Mouse (Mus musculus) cerebellum, postnatal 25 days (tissue): Measurements from ENCODE around the gene Stard7.
"Not testable (repeated sequence)": the region's sequence is repeated elsewhere in the genome, so short reads cannot be mapped to it uniquely, and the experiment has no call there.

Experiments used
- DNase-seq, 2 experiments: peaks; one replicate each; pipeline ENCODE4 v3.0.0; 2021; ENCODE audit warnings: mixed read lengths in 2 of 2

Gene Stard7

GRCm38 (mm10) chr2:127275551-127276320, 5.7 kb downstream of the Stard7 start:
- no peak for DNase-seq

GRCm38 (mm10) chr2:127278162-127278561, 8.1 kb downstream of the Stard7 start:
- no peak for DNase-seq

GRCm38 (mm10) chr2:127292250-127292649, 22.2 kb downstream of the Stard7 start:
- no peak for DNase-seq

- DNase-seq = no peak
These were observed 27.2 kb downstream of the Stard7 start for GRCm38 (mm10) chr2:127297001-127297805.

GRCm38 (mm10) chr2:127298056-127298455, 28.0 kb downstream of the Stard7 start:
- no peak for DNase-seq

GRCm38 (mm10) chr2:127300701-127301100, 30.7 kb downstream of the Stard7 start:
- DNase-seq = no peak

- DNase-seq = no peak
These were observed 31.9 kb downstream of the Stard7 start for GRCm38 (mm10) chr2:127301883-127302282.

- DNase-seq = not testable (repeated sequence)
These were observed 34.2 kb downstream of the Stard7 start for GRCm38 (mm10) chr2:127304192-127304591.

GRCm38 (mm10) chr2:127304609-127305210, 34.7 kb downstream of the Stard7 start:
- no peak for DNase-seq

GRCm38 (mm10) chr2:127306123-127306522, 36.1 kb downstream of the Stard7 start:
- no peak for DNase-seq

- DNase-seq = no peak
These were observed 37.2 kb downstream of the Stard7 start for GRCm38 (mm10) chr2:127307179-127307578.

- DNase-seq = no peak
These were observed 38.6 kb downstream of the Stard7 start for GRCm38 (mm10) chr2:127308660-127309059.

- no peak for DNase-seq
These were observed 40.2 kb downstream of the Stard7 start for GRCm38 (mm10) chr2:127310246-127310645.

GRCm38 (mm10) chr2:127310685-127311084, 40.7 kb downstream of the Stard7 start:
- DNase-seq = no peak

- no peak for DNase-seq
These were observed 41.2 kb downstream of the Stard7 start for GRCm38 (mm10) chr2:127311193-127311592.

- no peak for DNase-seq
These were observed 42.8 kb downstream of the Stard7 start for GRCm38 (mm10) chr2:127312801-127313200.

GRCm38 (mm10) chr2:127313878-127314277, 43.9 kb downstream of the Stard7 start:
- no peak for DNase-seq

- DNase-seq = no peak
These were observed 44.6 kb downstream of the Stard7 start for GRCm38 (mm10) chr2:127314467-127315154.

- no peak for DNase-seq
These were observed 45.1 kb downstream of the Stard7 start for GRCm38 (mm10) chr2:127315155-127315470.

GRCm38 (mm10) chr2:127316431-127316830, 46.4 kb downstream of the Stard7 start:
- no peak for DNase-seq

- no peak for DNase-seq
These were observed 48.1 kb downstream of the Stard7 start for GRCm38 (mm10) chr2:127318136-127318535.

GRCm38 (mm10) chr2:127319071-127319470, 49.1 kb downstream of the Stard7 start:
- DNase-seq = no peak

GRCm38 (mm10) chr2:127322671-127323285, 52.8 kb downstream of the Stard7 start:
- DNase-seq = no peak
